Mouse (Mus musculus) liver, embryonic 15.5 days (tissue): ENCODE results near the gene Dxo. TPM values are rescaled to one million over a fixed set of nuclear protein-coding genes. Genes with fewer than 3 reads are reported as not detected.
"Not testable (repeated sequence)": the region's sequence is repeated elsewhere in the genome, so short reads cannot be mapped to it uniquely, and the experiment has no call there.

ENCODE experiments used
- ATAC-seq: fragments of 200-750 bp; cut with Nextera tagmentation; 2 replicates; pipeline ENCODE4 v1.8.0; 2017; ENCODE audit warnings: moderate number of reproducible peaks, mild to moderate bottlenecking, moderate library complexity; ENCODE audit not compliant: insufficient read depth
- H3K27ac ChIP-seq: fragments of 300-500 bp; sonication (generic); replicated peaks from 2 replicates; pipeline ENCODE4 v1.5.1; 2015; ENCODE audit warnings: mild to moderate bottlenecking, inconsistent platforms
- H3K27me3 ChIP-seq: fragments of 300-500 bp; sonication (generic); 2 replicates; pipeline ENCODE4 v1.6.1; 2015; ENCODE audit warnings: mild to moderate bottlenecking, inconsistent platforms
- H3K36me3 ChIP-seq: fragments of 300-500 bp; sonication (generic); replicated peaks from 2 replicates; pipeline ENCODE4 v1.6.1; 2015; ENCODE audit warnings: moderate library complexity, mild to moderate bottlenecking, inconsistent platforms
- H3K4me1 ChIP-seq: fragments of 300-500 bp; sonication (generic); replicated peaks from 2 replicates; pipeline ENCODE4 v1.6.1; 2015; ENCODE audit warnings: inconsistent platforms
- H3K4me2 ChIP-seq: fragments of 300-500 bp; sonication (generic); 2 replicates; pipeline ENCODE4 v1.6.1; 2015; ENCODE audit warnings: moderate library complexity, mild to moderate bottlenecking, inconsistent platforms
- H3K4me3 ChIP-seq: fragments of 300-500 bp; sonication (generic); replicated peaks from 2 replicates; pipeline ENCODE4 v1.5.1; 2015; ENCODE audit warnings: mild to moderate bottlenecking, inconsistent platforms
- H3K9ac ChIP-seq: fragments of 300-500 bp; sonication (generic); 2 replicates; pipeline ENCODE4 v1.6.1; 2015; ENCODE audit warnings: moderate library complexity, mild to moderate bottlenecking, inconsistent platforms
- H3K9me3 ChIP-seq: fragments of 300-500 bp; sonication (generic); replicated peaks from 2 replicates; pipeline ENCODE4 v1.6.1; 2016; ENCODE audit warnings: inconsistent platforms
- WGBS: fragments of 180-500 bp; shearing (Covaris S2); methylation state at CpG from one replicate; pipeline ENCODE4 v1.1.7; 2015; ENCODE audit warnings: mixed read lengths; ENCODE audit not compliant: insufficient replicate concordance; 5-methylcytosine and 5-hydroxymethylcytosine counted together
- polyA plus RNA-seq: library from polyadenylated mRNA; unstranded; fragments of >200 nt; fragmentation: Nextera tagmentation; extraction: Ambion mirVana; gene quantifications from 2 replicates; pipeline ENCODE4 v1.2.1, GENCODE M21; 2015

The Dxo gene
- polyA plus RNA-seq = 29.8 and 31.2 TPM in 2 replicates

GRCm38 (mm10) chr17:34836856-34837221 is at the start of gene Dxo, which contains the start of gene Stk19:
Gene Dxo, plus strand, starts transcription at chr17:34837019.
Gene Stk19, minus strand, starts transcription at chr17:34836945.
- peak; percentile 91 for ATAC-seq
- H3K27ac ChIP-seq = peak within 1 kb of the TSS; percentile 89
- under 1% methylated on average over 40 of the region's 40 CpGs for WGBS
- H3K4me3 ChIP-seq = peak within 1 kb of the TSS; percentile 79
- H3K27me3 ChIP-seq = no peaks in the 10 kb centered on the region
- H3K4me1 ChIP-seq = peaks cover 52% of the 10 kb centered on the region
- peaks cover 55% of the 10 kb centered on the region for H3K36me3 ChIP-seq
- H3K4me2 ChIP-seq = peak within 1 kb of the TSS; percentile 96
- H3K9ac ChIP-seq = peak within 1 kb of the TSS; percentile 81
- no peaks in the 10 kb centered on the region for H3K9me3 ChIP-seq

DNA sequence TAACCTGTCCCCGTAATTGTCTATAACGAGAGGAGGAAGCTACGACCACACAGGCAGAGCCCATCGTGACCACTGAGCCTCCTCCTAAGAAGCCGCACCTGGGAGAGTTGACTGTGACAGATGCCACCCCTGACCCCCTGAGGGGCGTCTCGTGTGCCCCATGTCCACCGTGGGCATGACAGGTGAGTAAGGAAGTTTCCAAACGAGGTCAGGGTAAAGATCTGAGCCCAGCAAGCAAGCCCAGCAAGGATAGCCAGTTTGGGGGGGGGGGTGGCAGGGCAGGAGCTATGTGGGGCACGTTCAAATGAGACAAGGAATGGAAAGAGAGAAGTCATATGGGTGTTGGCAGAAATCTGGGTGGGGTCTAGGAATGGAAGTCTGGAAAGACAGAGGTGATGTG is 41.8 kb upstream of the Dxo start:
- Histone ChIP-seq H3K4me2 (no peak overlapping the region), H3K9me3 (no peaks in the 10 kb centered on the region), H3K36me3 (no peaks in the 10 kb centered on the region), H3K27ac (no peak overlapping the region), H3K4me1 (no peaks in the 10 kb centered on the region), H3K9ac (no peak overlapping the region), H3K27me3 (no peaks in the 10 kb centered on the region), H3K4me3 (no peak overlapping the region)
- ATAC-seq = no peak
- 67% methylated on average over 10 of the region's 10 CpGs for WGBS

DNA sequence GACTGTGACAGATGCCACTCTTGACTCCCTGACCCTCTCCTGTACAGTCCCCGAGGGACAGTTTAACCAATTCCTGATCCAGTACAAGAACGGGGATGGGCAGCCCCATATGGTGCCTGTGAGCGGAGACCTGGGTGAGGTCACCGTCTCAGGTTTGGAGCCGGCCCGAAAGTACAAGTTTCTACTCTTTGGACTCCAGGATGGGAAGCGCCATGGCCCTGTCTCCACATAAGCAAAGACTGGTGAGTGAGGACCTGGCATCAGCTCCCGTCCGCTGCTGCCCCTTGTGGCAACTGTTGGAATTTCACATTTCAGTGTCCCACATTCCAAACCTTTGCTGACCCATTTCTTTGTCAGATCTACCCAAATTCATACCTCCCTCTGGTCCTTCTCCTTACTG is 41.2 kb upstream of the Dxo start:
- Histone ChIP-seq H3K4me1 (no peaks in the 10 kb centered on the region), H3K36me3 (no peaks in the 10 kb centered on the region), H3K9ac (no peak overlapping the region), H3K27me3 (no peaks in the 10 kb centered on the region), H3K4me3 (no peak overlapping the region), H3K9me3 (no peaks in the 10 kb centered on the region), H3K27ac (no peak overlapping the region), H3K4me2 (no peak overlapping the region)
- WGBS = 52% methylated on average over 9 of the region's 9 CpGs
- ATAC-seq = no peak

DNA sequence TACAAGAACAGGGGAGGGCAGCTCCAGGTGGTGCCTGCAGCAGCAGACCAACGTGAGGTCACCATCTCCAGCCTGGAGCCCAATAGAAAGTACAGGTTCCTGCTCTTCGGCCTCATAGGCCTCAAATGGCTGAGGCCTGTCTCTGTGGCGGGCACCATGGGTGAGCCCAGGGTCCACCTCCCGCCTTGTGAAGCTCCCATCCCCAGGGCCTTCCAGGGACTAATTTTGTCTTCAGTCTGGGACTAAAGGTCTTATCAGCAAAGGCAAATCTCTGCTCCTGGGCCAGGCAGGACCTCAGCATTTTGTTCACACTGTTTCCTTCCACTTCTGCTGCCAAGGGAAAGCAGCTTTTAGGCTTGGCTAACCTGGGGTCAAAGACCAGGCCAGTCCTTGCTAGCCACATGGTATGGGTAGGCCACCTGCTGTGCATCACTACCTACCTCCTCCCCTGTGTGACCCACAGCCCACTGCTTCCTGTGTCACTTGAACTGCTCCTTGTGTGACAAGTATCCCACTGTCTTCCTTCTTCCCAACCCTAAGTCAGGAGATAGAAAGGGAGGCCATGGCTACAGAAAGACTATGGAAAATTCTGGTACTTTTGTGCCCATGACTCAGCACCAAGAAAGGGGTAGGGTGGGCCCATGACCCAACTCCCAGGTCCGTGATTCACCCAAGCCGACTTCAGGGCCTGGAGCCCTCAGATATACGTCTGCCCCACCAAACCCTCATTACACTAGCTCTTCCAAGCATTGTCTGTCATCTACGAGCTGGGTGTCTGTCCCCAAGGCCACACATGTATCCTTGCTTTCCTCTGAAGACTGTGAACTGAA is 40.3 kb upstream of the Dxo start:
- no peaks in the 10 kb centered on the region for H3K36me3 ChIP-seq
- no peak overlapping the region for H3K4me3 ChIP-seq
- H3K9ac ChIP-seq = no peak overlapping the region
- no peak overlapping the region for H3K27ac ChIP-seq
- WGBS = 71% methylated on average over 8 of the region's 8 CpGs
- no peaks in the 10 kb centered on the region for H3K4me1 ChIP-seq
- ATAC-seq = no peak
- no peak overlapping the region for H3K4me2 ChIP-seq
- H3K27me3 ChIP-seq = no peaks in the 10 kb centered on the region
- no peaks in the 10 kb centered on the region for H3K9me3 ChIP-seq

GRCm38 (mm10) chr17:34797211-34797995 is 39.4 kb upstream of the Dxo start:
- WGBS = 62% methylated on average over 10 of the region's 10 CpGs

DNA sequence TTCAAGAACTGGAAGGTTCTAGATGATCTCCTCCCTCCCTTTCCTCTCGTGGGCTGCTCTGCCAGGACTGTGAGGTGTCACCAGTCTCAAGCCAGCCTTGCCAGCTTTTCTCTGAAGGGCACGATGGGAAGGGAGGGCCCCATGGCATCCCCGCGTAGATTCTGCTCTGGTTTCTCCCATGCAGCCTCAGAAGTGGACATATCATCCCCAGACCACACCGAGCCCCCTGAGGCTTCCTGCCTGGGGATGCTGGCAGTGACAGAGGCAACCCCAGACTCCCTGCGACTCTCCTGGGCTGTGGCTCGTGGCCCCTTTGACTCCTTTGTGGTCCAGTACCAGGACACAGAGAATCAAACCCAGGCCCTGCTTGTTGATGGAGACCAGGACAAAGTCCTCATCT is 38.7 kb upstream of the Dxo start:
- H3K4me2 ChIP-seq, H3K4me1 ChIP-seq, H3K4me3 ChIP-seq, H3K9ac ChIP-seq, H3K36me3 ChIP-seq, H3K9me3 ChIP-seq, H3K27me3 ChIP-seq, ATAC-seq, H3K27ac ChIP-seq: not testable (repeated sequence)
- 65% methylated on average over 7 of the region's 7 CpGs for WGBS

More at GRCm38 (mm10) chr17:34797211-34797995, 39.4 kb upstream of the Dxo start:
- H3K36me3 ChIP-seq, H3K9ac ChIP-seq, H3K4me2 ChIP-seq, ATAC-seq, H3K4me1 ChIP-seq, H3K9me3 ChIP-seq, H3K27me3 ChIP-seq, H3K27ac ChIP-seq, H3K4me3 ChIP-seq: not testable (repeated sequence)

- Histone ChIP-seq H3K27ac (no peak overlapping the region), H3K27me3 (no peaks in the 10 kb centered on the region), H3K4me2 (no peak overlapping the region), H3K36me3 (no peaks in the 10 kb centered on the region), H3K9me3 (no peaks in the 10 kb centered on the region), H3K4me3 (no peak overlapping the region), H3K4me1 (no peaks in the 10 kb centered on the region), H3K9ac (no peak overlapping the region)
- ATAC-seq = no peak
- WGBS = 71% methylated on average over 17 of the region's 17 CpGs
Measured at GRCm38 (mm10) chr17:34798866-34799530, 37.8 kb upstream of the Dxo start.

- H3K9me3 ChIP-seq = no peaks in the 10 kb centered on the region
- no peaks in the 10 kb centered on the region for H3K4me1 ChIP-seq
- no peak for ATAC-seq
- H3K27ac ChIP-seq = no peak overlapping the region
- H3K9ac ChIP-seq = no peak overlapping the region
- H3K4me3 ChIP-seq = no peak overlapping the region
- no peaks in the 10 kb centered on the region for H3K27me3 ChIP-seq
- WGBS = 78% methylated on average over 4 of the region's 4 CpGs
- H3K4me2 ChIP-seq = no peak overlapping the region
- H3K36me3 ChIP-seq = no peaks in the 10 kb centered on the region
Measured at GRCm38 (mm10) chr17:34799531-34799925, 37.3 kb upstream of the Dxo start.

DNA sequence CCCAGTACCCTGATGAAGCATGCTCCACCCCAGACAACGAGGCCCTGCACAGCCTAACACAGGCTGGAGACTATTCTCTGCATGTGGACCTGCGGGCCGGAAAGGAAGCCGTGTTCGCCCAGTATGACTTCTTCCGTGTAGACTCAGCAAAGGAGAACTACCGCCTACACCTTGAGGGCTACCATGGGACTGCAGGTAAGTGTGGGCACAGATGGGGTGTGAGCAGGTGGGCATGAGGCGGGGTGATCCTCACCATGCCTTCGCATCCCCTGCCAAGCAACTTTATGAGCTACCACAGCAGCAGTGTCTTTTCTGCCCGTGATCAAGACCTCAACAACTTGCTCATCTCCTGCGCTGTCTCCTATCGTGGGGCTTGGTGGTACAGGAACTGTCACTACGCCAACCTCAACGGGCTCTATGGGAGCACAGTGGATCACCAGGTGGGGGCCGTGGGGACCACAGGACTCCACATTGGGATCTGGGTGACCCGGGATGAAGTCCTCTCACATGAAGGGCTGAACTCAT is 36.0 kb upstream of the Dxo start:
- not testable (repeated sequence) for H3K36me3 ChIP-seq, H3K4me1 ChIP-seq, H3K4me2 ChIP-seq, H3K9me3 ChIP-seq, ATAC-seq, H3K27ac ChIP-seq, H3K27me3 ChIP-seq, H3K4me3 ChIP-seq, H3K9ac ChIP-seq
- 78% methylated on average over 16 of the region's 16 CpGs for WGBS

DNA sequence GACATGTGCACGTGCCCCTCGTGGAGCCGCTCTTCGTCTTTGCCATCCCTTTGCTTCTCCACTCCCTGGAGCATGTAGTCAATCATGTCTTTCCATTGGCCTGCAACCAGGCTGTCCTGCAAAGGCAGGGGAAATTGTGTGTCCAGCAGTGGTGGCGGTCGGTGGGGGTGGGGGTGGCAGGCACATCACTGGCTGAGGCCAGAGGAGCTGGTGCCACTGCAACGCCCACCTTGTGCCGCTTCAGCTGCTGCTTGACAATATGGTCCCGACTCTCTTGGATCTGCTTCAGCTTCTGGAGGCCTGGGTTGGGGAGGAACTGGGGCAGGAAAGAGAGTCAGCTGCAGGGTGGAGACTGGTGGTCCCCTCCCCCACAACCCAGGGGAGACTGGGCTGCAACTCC is 34.1 kb upstream of the Dxo start:
- ATAC-seq, H3K27me3 ChIP-seq, H3K9ac ChIP-seq, H3K9me3 ChIP-seq, H3K4me1 ChIP-seq, H3K4me2 ChIP-seq, H3K27ac ChIP-seq, H3K36me3 ChIP-seq, H3K4me3 ChIP-seq: not testable (repeated sequence)
- 78% methylated on average over 9 of the region's 9 CpGs for WGBS

- WGBS = 70% methylated on average over 6 of the region's 6 CpGs
- H3K27ac ChIP-seq = not testable (repeated sequence)
Measured at GRCm38 (mm10) chr17:34803367-34803766, 33.5 kb upstream of the Dxo start.

More at GRCm38 (mm10) chr17:34803367-34803766, 33.5 kb upstream of the Dxo start:
- not testable (repeated sequence) for H3K36me3 ChIP-seq, H3K9me3 ChIP-seq, H3K4me1 ChIP-seq, H3K9ac ChIP-seq, ATAC-seq, H3K4me3 ChIP-seq, H3K4me2 ChIP-seq, H3K27me3 ChIP-seq
